Mouse (Mus musculus) layer of hippocampus, postnatal 10 days (tissue): ENCODE measurements around the gene Scyl3. TPM values are rescaled to one million over a fixed set of nuclear protein-coding genes. Genes with fewer than 3 reads are reported as not detected.
A peak's percentile ranks its signal among the peaks of the same experiment; 100 is the strongest.

Experiments
- DNase-seq, 2 experiments: peaks; one replicate each; pipeline ENCODE4 v3.0.0; 2021; ENCODE audit warnings: low spot score in 2 of 2
- long read RNA-seq: library from polyadenylated mRNA; stranded (forward); transcript quantifications from one replicate; pipeline ENCODE4 v2.0.0, GENCODE M21; 2023
- total RNA-seq, 2 experiments: library from RNA; stranded (reverse); gene quantifications; 2 replicates each; pipeline ENCODE4 v1.2.3; 2021

Gene Scyl3
- total RNA-seq = 10 to 100 TPM; 21.6 to 22.8 TPM
- long read RNA-seq, full-length matches to known transcripts = 2 of 16 reads
- long read RNA-seq, partial matches to known transcripts = 4 of 16 reads
- long read RNA-seq, other reads (novel, unspliced or antisense) = 10 of 16 reads

DNA sequence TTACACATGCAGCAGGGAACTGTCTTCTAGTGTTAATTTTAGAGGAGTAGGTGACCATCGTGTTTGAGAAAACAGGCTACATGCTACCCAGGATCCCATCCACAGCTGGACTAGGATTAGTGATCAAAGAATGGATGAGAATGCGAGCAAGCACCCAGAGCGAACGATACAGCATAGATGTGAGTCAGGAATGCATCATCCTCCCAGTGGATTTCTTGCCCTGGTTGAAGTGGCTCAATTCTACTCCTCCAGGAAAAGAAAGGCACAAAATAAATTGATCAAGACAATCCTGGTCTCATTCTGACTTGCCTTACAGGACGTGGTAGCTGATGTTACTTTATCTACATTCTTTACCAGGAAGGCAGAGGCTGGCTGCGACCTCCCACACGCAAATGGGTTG is at the start of gene Scyl3:
Scyl3 (plus strand) TSS at position 255 of the 400 bp plus-strand sequence.
- DNase-seq = no peak

DNA sequence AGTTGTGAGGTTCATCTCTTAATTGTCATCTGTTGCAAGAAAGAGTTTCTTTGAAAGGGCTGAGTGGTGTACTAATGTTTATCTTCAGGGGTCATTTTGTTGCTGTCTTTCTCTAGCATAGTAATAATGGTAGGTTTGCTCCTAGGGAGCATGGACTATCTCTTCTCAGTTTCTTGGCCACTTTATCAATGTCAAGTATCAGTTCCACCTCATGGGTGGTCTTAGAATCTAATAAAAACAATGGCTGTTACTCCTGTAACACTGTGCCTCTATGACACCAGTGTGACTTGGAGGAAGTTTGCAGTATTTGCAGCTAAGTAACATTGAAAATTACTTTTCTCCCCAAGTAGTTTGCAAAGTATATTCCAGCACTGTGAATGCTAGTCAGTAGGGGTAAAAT is 39.3 kb upstream of the Scyl3 start:
- no peak for DNase-seq

DNA sequence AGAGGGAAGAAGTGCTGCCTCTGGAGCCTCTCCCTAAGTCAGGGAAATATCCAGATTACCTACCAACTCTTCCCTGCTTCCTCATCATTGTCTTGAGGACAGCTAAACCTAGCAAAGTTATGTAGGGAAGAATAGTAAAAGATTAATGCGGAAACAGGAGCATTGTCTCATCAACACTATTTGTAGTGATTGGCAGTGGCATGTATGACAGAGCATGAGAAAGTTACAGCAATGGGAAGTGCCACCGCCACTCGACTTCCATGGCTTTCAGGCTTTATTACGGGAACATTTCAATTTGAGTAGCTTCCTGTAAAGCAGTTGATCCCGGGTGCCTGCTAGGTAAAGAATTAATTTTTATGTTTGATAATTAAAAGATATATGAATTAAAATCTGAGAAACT is 35.6 kb upstream of the Scyl3 start:
- DNase-seq = no peak

DNA sequence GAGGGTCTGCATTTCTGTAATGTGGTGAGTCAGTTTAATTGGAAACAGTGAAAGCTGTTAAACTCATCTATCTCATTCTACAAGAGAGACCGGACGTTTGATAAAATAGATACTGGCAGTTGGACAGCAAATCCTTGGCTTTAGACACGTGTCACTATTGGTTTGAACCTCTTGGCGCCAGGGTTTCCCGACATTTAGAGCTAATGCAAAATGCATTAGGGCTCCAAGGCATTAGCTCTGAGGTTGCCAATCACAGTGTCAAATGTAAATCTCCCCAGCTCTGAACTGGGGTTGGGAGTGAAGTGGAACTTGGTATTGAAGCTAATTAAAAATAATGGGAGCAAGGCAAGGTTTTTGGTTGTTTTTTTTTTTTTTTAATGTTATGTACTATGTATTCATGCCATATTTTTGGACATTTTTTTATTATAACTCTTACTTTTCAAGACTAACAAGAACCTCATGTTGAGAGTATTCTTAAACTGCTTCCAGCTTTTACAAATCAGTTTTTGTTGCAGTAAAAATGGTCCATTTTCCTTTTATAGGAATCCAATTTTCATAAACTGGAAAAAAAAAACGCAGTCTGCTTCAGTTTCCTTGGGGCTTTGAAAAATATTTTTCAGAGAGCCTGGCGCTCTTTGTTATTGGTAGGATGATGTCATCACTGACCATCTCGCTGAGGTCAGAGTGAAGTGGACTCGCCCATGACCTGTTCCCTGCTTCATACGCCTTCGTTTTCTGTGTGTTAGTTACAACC is 34.9 kb upstream of the Scyl3 start:
- no peak for DNase-seq

DNA sequence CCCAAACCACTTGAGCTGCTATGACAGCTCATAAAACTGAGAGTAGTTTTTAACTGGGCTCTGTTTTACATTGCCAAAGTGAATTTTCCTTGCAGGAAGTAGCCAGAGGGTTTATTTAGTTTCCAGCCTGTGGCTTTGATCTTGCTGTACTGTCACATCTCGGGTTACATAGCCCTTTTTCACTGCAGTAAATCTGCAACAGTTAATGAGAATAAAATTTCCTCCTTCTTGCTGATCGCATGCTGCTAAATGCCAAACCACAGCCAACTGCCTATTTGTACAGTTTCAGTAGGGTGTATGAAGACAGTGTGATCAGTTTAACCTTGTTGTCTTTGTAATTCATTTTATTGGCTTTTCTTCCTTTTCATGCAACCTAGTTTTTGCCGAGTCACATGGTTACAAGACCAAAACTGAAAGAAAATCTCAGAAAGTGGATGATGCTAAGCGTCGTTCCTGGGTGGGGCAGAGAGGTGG is 30.6 kb upstream of the Scyl3 start:
- no peak for DNase-seq

DNA sequence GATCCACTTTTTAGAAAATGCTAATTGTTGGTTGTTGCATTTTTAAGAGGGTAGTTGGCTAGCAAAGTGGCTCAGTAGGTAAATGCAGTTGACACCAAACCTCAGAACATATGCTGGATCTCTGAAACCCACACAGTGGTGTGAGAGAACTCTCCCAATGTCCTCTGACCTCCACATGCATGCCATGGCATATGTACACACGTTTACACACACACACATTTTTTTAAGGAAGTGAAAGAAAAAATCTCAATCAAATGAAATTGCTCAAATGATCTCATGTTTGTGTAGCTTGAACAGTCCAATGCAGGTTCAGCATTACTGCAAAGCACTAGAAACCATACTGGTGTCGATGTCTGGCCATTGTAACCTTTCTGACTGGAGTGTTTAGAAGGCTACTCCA is 29.3 kb upstream of the Scyl3 start:
- DNase-seq = no peak

DNA sequence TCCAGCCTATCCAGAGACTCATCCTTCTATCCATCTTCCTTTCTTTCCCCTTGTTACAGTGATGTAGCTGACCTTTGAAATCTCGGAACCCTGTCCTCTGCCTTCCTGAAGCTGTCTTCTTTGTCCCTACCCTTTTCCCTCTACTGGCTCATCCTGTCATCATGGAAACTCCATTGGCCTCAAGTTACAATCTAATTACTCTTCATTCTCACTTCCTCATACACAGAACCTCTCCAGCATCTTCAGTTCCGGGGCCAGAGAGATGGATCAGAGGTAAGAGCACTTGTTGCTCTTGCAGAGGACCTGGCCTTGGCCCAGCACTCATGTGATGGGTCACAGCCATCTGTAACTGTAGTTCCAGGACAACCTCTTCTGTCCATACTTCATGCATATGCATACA is 28.7 kb upstream of the Scyl3 start:
- DNase-seq = no peak

DNA sequence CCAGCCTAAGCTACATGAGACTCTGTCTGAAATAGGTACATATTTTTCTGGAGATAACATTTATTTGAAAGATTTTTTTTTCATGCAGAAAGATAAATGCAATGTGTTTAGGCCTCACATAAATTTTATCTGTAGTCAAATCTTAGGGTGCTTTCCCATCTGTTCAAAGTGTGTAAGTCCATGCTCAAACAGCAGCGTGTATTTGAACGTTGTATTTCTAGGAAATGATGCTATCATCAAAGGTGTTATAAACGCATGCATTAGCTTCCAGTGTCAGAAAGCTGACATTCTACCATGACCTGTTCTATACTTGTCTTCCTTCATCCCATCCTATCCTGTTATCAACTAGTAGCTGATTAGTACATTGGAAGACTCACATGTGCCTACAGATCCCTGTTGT is 25.5 kb upstream of the Scyl3 start:
- no peak for DNase-seq

DNA sequence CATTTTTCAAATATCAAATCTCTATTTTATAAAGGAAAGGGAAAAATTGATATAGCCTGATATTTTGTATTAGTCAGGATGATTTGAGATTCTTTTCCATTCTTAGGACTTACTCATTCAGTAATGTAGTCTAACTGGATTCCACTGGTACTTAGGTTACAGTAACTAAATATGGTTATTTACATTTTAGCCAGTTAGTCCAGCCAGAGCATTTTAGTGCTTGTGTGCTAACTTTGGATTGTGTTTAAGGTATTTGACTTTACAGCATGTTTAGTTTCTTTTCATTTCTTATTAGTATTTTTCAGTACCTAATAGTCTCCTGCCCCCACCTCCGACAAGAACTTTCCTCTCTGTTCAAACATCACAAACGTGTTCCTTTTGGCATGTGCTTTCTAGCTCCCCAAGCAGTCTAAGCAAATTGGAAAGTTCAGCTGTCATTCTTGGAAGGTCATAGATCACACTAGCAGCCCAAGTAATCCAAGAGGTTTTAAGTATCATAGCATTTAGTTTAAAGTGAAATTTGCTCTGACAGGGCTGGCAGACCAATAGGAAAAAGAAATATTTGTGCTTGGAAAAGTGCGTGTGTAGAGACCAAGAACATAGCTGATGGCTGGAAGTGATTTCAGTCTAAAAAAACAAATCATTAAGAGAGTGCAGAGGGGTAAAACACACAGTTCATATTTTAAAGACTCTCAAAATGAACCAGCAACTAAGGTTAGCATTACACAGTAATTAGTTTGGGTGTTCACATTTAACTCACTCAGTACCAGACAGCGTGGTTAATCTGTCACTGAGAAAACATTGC is 21.7 kb upstream of the Scyl3 start:
- no peak for DNase-seq

DNA sequence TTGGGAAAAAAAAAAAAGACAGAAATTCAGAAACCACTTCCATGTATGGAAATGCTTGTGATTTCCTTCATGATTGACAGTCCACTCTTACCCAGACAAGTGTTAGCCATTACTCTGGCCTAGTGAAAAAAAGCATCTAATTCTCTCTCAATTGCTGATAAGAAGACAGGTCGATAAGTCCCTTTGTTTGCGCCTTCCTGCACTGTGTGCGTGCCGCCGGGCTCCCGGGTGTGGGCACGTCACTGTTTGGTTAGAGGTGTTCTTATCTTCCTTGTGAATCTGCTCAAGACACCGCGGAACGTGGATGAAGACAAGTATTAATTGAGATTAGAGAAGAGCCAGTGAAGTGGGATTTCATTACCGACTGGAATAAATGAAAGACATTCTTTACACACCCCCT is 20.5 kb upstream of the Scyl3 start:
- DNase-seq = no peak

DNA sequence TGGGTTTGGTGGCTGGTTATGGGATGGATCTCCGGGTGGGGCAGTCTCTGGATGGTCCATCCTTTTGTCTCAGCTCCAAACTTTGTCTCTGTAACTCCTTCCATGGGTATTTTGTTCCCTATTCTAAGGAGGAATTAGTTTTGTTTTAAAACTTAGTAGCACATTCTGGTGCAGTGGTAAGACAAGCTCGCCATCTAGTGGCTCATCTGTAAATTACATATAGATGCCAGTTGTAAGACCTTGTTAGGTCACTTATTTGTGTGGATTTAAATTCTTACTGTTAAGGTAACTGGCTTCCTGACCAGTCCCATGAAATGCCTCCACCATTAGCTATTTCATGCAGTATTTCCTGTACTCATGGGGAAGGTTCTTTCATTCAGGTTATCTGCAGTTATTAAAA is 18.6 kb upstream of the Scyl3 start:
- peak in 1 of 2 experiments; percentile 41 for DNase-seq

DNA sequence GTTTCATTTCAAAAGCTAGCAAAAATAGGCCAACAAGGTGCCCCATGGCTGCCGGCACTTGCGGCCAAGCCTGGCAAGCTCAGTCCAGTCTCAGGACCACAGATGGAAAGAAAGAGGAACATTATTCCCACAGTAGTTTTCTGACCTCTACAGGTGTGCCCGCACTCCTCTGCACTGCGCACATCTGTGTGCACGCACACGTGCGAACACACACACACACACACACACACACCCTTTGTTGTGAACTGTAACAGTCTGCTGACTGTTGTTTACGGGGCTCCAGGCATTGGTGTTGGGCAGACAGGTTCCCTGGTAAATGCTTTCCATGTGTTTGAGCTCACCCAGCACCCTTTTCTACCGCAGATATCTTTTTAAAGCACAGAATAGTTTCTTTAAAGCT is 18.1 kb upstream of the Scyl3 start:
- no peak for DNase-seq

DNA sequence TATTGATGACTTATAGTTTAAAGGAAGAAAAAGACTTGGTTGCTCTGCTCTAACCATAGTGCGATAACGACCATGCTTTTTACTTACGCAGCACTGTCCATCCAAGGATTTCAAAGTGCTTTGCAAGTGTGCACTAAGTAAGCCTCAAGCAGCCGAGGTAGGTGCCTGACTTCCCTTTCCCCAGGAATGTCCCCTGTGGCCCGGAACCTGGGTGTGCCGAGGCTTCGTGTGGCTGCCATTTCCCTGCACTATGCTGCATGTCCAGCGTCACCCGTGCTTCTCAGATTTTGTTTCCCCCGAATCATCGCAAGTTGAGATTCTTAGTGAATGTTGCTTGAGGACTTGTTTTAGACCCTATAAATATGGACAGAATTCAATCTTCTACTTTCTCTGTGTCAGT is 16.9 kb upstream of the Scyl3 start:
- DNase-seq = no peak

DNA sequence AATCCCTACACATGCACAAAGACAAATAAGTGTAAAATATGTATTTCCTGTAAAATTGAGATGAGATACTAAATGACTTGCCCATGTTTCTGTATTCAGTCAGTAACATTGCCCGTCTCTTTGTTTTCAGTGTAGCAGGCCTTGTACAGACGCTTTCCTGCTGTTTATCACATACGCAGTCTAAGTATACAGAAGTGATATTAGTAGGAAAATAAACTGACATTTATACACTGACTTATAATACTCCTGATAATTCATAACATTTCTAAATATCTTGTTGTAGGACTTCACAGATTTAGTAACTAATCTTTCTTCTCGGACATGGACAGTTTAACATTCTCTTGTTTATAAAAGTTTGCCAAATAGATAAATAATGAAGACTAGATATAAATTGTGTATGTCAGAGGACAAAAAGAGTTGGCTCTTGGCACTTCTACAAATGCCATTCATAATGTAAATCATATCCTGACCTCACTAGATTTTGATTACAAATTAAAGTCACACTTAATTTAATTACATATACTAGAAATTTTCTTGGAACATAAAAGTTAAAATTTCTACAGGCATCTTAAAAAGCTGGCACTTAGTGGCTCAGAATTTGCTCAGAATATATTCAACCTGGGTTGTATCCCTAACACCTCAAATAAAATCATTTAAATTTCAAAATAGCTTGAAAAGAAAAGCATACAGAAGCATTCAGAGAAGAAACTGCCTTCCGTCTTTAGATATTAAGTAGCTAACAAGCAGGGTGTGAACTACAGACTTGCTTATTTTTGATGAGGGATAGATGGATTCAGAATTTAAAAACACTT is 11.3 kb upstream of the Scyl3 start:
- DNase-seq = no peak

DNA sequence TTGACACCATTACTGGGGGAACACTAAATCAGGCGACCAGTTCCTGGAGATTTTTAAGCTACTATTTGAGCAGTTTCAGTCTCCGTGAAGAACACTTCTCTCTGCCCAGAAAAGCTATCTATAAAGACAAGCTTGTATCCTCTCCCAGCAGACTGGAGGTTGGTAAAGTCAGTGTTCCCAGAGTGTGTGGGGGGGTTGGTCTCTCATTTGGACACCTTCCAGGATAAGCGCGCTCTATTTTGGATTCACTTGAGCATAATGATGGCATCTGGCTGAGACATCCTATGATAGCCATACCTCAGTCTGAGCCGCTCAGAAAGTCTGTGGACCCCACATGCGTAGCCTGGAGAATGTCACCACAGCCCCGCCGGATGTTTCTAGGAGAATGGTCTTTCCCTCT is 4.8 kb upstream of the Scyl3 start:
- no peak for DNase-seq

DNA sequence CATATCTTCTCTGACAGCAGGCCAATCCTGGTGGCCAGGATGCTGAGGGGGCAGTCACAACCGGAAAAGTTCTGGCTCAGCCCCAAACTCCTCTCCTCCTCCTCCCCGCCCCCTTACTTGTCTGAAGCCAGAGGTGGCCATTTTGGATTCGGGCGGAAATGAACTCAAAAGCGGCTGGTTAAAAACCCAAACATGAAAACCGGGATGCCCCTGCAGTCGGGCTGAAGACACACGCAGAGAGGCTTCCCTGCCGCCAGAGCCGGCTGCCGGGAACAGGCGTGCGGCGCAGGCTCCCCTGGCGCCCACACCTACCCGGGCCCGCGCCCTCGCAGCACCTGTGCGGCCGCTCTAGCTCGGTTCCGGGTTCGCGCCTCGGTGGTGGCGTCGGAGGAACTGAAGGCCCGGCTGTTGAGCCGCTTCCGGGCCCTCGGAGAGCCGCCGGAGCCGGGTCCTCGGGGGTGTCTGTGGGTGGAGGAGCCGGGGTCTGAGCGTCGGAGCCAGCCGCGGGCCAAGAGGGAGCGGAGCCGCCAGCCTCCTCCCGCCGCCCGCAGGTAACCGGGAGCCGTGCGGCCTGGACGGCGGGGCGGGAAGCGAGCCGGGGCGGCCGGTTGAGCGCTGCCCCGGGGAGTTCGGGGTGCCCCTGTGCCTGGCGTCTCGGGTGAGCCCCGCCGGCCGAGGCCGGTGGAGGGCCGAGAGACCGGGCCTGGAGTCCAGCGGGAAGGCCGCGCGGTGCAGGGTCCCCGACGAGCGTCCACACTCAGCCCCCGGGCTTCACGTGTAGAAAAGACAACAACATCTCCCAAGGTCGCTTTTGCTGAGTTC is 947 bp downstream of the Scyl3 start:
- peak; percentile 91 for DNase-seq

DNA sequence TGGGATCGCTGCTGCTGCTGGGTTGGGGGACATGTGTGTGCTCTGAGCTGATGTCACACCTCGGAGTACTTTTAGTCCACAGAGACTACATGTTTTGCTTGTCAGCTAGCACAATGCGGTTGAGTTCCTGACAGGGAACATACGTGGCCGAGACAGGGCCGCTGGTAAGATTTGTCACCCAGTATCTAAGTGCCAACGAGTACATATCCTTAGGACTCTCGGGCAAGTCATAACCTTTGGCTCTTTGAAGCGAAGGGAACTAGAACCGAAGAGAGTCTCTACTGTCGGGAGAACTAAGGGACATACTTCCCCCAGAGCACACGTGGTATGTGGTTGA is 1.5 kb downstream of the Scyl3 start:
- no peak for DNase-seq

DNA sequence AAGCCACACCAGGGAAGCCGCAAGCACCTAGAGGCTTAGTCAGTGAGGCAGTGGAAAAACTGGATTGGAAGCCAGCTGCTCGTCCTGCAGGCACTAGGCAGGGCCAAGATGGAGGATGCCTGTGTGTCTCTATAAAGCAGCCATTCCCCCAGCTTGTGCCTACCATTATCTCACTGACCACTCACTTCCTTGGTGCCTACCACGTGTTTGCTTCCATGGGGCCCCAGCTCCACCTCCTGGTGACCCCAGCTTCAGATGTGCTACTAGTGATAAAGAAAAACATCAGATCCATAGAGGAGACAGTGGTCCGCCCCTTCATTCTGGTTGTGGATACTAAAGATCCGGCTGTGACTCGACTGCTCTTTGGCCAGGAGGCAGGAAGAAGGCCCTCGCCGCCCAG is 2.9 kb downstream of the Scyl3 start:
- no peak for DNase-seq

DNA sequence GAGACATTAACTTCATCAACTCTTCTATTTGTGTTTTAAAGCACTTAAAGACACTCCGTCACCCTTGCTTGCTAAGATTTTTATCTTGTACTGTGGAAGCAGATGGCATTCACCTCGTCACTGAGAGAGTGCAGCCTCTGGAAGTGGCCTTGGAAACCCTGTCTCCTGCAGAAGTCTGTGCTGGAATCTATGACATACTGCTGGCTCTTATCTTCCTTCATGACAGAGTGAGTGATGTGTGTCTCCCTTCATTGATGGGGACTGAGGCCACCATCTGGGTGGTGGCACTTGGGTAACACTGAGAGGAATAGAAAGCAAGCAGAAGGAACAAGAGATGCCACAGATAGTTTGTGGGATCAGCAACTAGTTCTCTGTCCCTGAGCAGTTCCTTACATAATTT is 5.7 kb downstream of the Scyl3 start:
- no peak for DNase-seq

DNA sequence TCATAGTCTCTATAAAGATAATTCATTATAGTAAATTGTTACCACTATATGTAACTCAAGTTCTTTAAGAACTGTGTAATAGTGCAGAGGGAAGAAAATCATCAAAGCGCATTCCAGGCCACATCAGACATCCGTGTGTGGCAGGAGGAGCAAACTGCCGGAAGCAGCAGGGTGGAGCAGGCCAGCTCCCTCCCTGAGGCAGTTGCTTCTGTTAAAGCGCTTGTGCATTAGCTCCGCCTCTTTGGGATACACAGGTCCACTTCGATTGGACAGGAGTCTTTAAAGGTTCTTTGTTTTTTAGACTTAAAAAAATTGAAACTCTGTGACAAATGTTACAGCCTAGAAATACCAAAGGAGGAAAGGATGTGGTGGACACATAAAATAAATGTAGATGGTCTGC is 13.2 kb downstream of the Scyl3 start:
- DNase-seq = no peak

DNA sequence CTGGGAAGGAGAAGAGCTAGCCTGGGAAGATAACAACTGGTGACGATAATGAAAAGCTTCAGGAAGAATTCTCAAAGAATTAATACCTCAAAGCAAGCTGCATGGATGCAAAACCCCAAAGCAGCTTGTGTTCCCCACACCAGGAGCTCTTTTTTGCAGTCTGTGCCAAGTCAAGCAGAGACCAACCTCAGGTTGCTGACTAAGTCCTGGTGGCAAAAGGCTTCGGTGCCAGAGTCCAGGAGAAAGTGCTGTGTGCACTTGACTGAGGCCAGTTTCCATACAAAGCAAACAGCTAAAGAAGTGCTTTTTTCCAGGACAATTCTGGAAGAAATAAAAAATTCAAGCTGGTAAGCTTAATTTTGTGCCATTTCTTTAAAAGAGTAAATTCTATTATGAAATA is 24.5 kb downstream of the Scyl3 start:
- no peak for DNase-seq
